Mouse (Mus musculus) CH12.LX (cell line): ENCODE results near the gene Col5a1. TPM values are rescaled to one million over a fixed set of nuclear protein-coding genes. Genes with fewer than 3 reads are reported as not detected.

Experiments
- DNase-seq: peaks from one replicate; pipeline ENCODE4 v3.0.0-alpha.2; 2013; ENCODE audit errors: extremely low read depth
- H3K27ac ChIP-seq: 2 replicates; pipeline ENCODE4 v1.5.1; 2012; ENCODE audit warnings: low read depth, mild to moderate bottlenecking, control low read depth, moderate library complexity; ENCODE audit not compliant: insufficient read depth
- H3K27me3 ChIP-seq: replicated peaks from 2 replicates; pipeline ENCODE3; 2012; ENCODE audit warnings: inconsistent platforms
- H3K36me3 ChIP-seq, 2 experiments: replicated peaks in 1 of 2; 2 replicates each; pipeline versions ENCODE3 to v1.6.1; 2012; ENCODE audit warnings: inconsistent platforms in 1 of 2, low read length in 1 of 2, mild to moderate bottlenecking in 1 of 2, mixed read lengths in 1 of 2, moderate library complexity in 1 of 2; ENCODE audit not compliant: control insufficient read depth in 1 of 2, insufficient read depth in 1 of 2
- H3K4me1 ChIP-seq, 2 experiments: 2 replicates each; pipeline ENCODE4 v1.6.1; 2012; ENCODE audit warnings: inconsistent platforms in 1 of 2, moderate library complexity in 1 of 2; ENCODE audit not compliant: insufficient read depth in 2 of 2, control insufficient read depth in 1 of 2
- H3K4me2 ChIP-seq: 2 replicates; pipeline ENCODE4 v1.6.1; 2012; ENCODE audit warnings: low read depth, mild to moderate bottlenecking, control low read depth; ENCODE audit not compliant: poor library complexity, insufficient read depth, severe bottlenecking
- H3K4me3 ChIP-seq, 3 experiments: fragments of 150-350 bp in 1 of 3; sonication (generic) in 1 of 3; replicated peaks in 1 of 3; 2 replicates each; pipeline versions ENCODE3 to v1.5.1; 2011 to 2012; ENCODE audit warnings: low read depth in 2 of 3, low read length in 2 of 3, mild to moderate bottlenecking in 2 of 3, moderate library complexity in 2 of 3, control low read depth in 1 of 3, improper control_type of control experiment in 1 of 3, inconsistent platforms in 1 of 3, mixed read lengths in 1 of 3; ENCODE audit not compliant: poor library complexity in 1 of 3
- H3K79me2 ChIP-seq: replicated peaks from 2 replicates; pipeline ENCODE4 v1.6.1; 2012; ENCODE audit warnings: mild to moderate bottlenecking, moderate library complexity; ENCODE audit not compliant: control insufficient read depth, poor library complexity, insufficient read depth, severe bottlenecking; ENCODE audit errors: extremely low read depth
- H3K9ac ChIP-seq: 2 replicates; pipeline ENCODE4 v1.6.1; 2012; ENCODE audit warnings: low read depth, mild to moderate bottlenecking, control low read depth, moderate library complexity; ENCODE audit not compliant: insufficient read depth
- H3K9me3 ChIP-seq: replicated peaks from 2 replicates; pipeline ENCODE3; 2012; ENCODE audit warnings: low read length, inconsistent platforms, mixed read lengths
- BHLHE40 ChIP-seq: IDR thresholded peaks from 2 replicates; pipeline ENCODE4 v1.6.1; 2011; ENCODE audit warnings: mild to moderate bottlenecking, low read depth, low read length, improper control_type of control experiment
- CTCF ChIP-seq, 2 experiments: IDR thresholded peaks in 1 of 2; conservative IDR thresholded peaks in 1 of 2; 2 replicates each; pipeline ENCODE4 v1.5.1; 2011 to 2012; ENCODE audit warnings: low read depth in 2 of 2, low read length in 2 of 2, improper control_type of control experiment in 1 of 2, inconsistent platforms in 1 of 2, mild to moderate bottlenecking in 1 of 2, moderate library complexity in 1 of 2
- EP300 ChIP-seq: IDR thresholded peaks from 2 replicates; pipeline ENCODE4 v1.6.1; 2011; ENCODE audit warnings: low read length, improper control_type of control experiment
- JUND ChIP-seq: conservative IDR thresholded peaks from 2 replicates; pipeline ENCODE4 v1.6.1; 2011; ENCODE audit warnings: low read depth, low read length, improper control_type of control experiment
- MAX ChIP-seq: IDR thresholded peaks from 2 replicates; pipeline ENCODE4 v1.6.1; 2011; ENCODE audit warnings: low read length, improper control_type of control experiment
- MEF2A ChIP-seq: IDR thresholded peaks from 2 replicates; pipeline ENCODE4 v1.6.1; 2014; ENCODE audit warnings: low read depth, mild to moderate bottlenecking, inconsistent platforms, low read length, improper control_type of control experiment, borderline replicate concordance
- NELFE ChIP-seq: IDR thresholded peaks from 2 replicates; pipeline ENCODE4 v1.6.1; 2011; ENCODE audit warnings: low read depth, low read length, improper control_type of control experiment
- RAD21 ChIP-seq: IDR thresholded peaks from 2 replicates; pipeline ENCODE4 v1.6.1; 2011; ENCODE audit warnings: low read depth, mild to moderate bottlenecking, low read length, improper control_type of control experiment, moderate library complexity
- SIN3A ChIP-seq: IDR thresholded peaks from 2 replicates; pipeline ENCODE4 v1.6.1; 2012; ENCODE audit warnings: low read length, improper control_type of control experiment, inconsistent platforms
- SMC3 ChIP-seq: IDR thresholded peaks from 2 replicates; pipeline ENCODE4 v1.6.1; 2011; ENCODE audit warnings: low read depth, low read length, improper control_type of control experiment
- TBP ChIP-seq: conservative IDR thresholded peaks from 2 replicates; pipeline ENCODE4 v1.6.1; 2011; ENCODE audit warnings: low read depth, low read length, improper control_type of control experiment
- ZKSCAN1 ChIP-seq: IDR thresholded peaks from 2 replicates; pipeline ENCODE4 v1.6.1; 2012; ENCODE audit warnings: low read depth, inconsistent platforms, low read length, improper control_type of control experiment, borderline replicate concordance
- ZMIZ1 ChIP-seq: IDR thresholded peaks from 2 replicates; pipeline ENCODE4 v1.6.1; 2012; ENCODE audit warnings: low read depth, mild to moderate bottlenecking, inconsistent platforms, low read length, improper control_type of control experiment
- ZNF384 ChIP-seq: IDR thresholded peaks from 2 replicates; pipeline ENCODE4 v1.6.1; 2012; ENCODE audit warnings: low read depth, low read length, improper control_type of control experiment, inconsistent platforms
- dilution Hi-C: fragments of 300-500 bp; cut with MboI; formaldehyde crosslinking; loops from 2 replicates; pipeline ENCODE4 v1.14.3; 2020; ENCODE audit warnings: low sequenced_read_pairs; ENCODE audit not compliant: extremely low pct_unique_long_range_greater_than_20kb, extremely low pct_ligation_motif_present
- in situ Hi-C: fragments of 300-500 bp; cut with MboI; formaldehyde crosslinking; loops from 3 replicates; pipeline ENCODE4 v1.14.3; 2019; ENCODE audit warnings: low sequenced_read_pairs, low pct_ligation_motif_present, low pct_unique_long_range_greater_than_20kb, mixed read lengths
- polyA plus RNA-seq: library from polyadenylated mRNA; unstranded; fragments of >175 nt; gene quantifications from 2 replicates; pipeline ENCODE4 v1.2.1, GENCODE M21; 2012; ENCODE audit warnings: low read depth; ENCODE audit not compliant: insufficient read length
- total RNA-seq, 2 experiments: library from RNA; depleted of rRNA; stranded (reverse); fragments of 300-350 nt in 1 of 2; fragments of >200 nt in 1 of 2; gene quantifications; 2 replicates each; pipeline ENCODE4 v1.2.3; 2012 to 2014

The Col5a1 gene
- total and polyA plus RNA-seq, 3 experiments = 0.04 TPM; not detected in 2

- H3K9me3 ChIP-seq = no peaks in the 10 kb centered on the region
- no peak overlapping the region for H3K4me3 ChIP-seq
- H3K9ac ChIP-seq = no peak overlapping the region
- in situ Hi-C loops (no loop called here), dilution Hi-C loops (no loop called here)
- peak; percentile 56 for DNase-seq
- 0 out of 4 replicates have a peak, but pooled peaks cover 0 to 6% of the 10 kb centered on the region in 2 experiments for H3K4me1 ChIP-seq
- peaks cover 90% of the 10 kb centered on the region for H3K27me3 ChIP-seq
- no peaks in the 10 kb centered on the region for H3K36me3 ChIP-seq
- no peak overlapping the region for H3K4me2 ChIP-seq
- TF ChIP-seq SMC3 (peak; percentile 41), MEF2A (no peak), MAX (no peak), BHLHE40 (no peak), CTCF (conservative IDR thresholded peaks at IDR 0.05 in 1 of 2, IDR thresholded peaks at IDR 0.05 in 1 of 2; ENCODE audit: low read depth in 2 of 2, low read length in 2 of 2) (peak; percentile 68 to 92), RAD21 (peak; percentile 28), ZKSCAN1 (no peak)
- H3K79me2 ChIP-seq = no peaks in the 10 kb centered on the region; the same call in 1 of the 2 replicates
- no peak overlapping the region for H3K27ac ChIP-seq
Observed at GRCm38 (mm10) chr2:27899894-27900293, 13.7 kb downstream of the Col5a1 start.

- dilution Hi-C loops = no loop called here
- H3K4me2 ChIP-seq = no peak overlapping the region
- no peak for DNase-seq
- H3K27me3 ChIP-seq = peaks cover 90% of the 10 kb centered on the region
- in situ Hi-C loops = no loop called here
- H3K79me2 ChIP-seq = no peaks in the 10 kb centered on the region; the same call in 1 of the 2 replicates
- H3K4me1 ChIP-seq = no peaks in the 10 kb centered on the region
- no peak overlapping the region for H3K4me3 ChIP-seq
- no peaks in the 10 kb centered on the region for H3K36me3 ChIP-seq
- H3K27ac ChIP-seq = no peak overlapping the region
- no peak overlapping the region for H3K9ac ChIP-seq
- no peaks in the 10 kb centered on the region for H3K9me3 ChIP-seq
- no peak for TF ChIP-seq RAD21
- no peak for TF ChIP-seq EP300
- TF ChIP-seq MAX = no peak
- no peak for TF ChIP-seq ZNF384
- no peak for TF ChIP-seq JUND
- TF ChIP-seq NELFE = no peak
- TF ChIP-seq ZMIZ1 = no peak
- TF ChIP-seq SIN3A = no peak
- TF ChIP-seq TBP = no peak
- TF ChIP-seq, all 38 proteins: peak for 0
Observed at GRCm38 (mm10) chr2:27901076-27901475, 14.9 kb downstream of the Col5a1 start.
